Mouse (Mus musculus) CD8-positive naive resting alpha-beta T cell, adult 2 months (primary cell): ENCODE measurements at regions not wholly inside any gene's neighbourhood (a gene's known extent, or its start where the extent isn't known, plus 50 kb on each side); places are given as distances from the start of the nearest gene placed in this dataset.
"Not testable (repeated sequence)": the region's sequence is repeated elsewhere in the genome, so short reads cannot be mapped to it uniquely, and the experiment has no call there.

ENCODE experiments used
- DNase-seq, 2 experiments: peaks; one replicate each; pipeline ENCODE4 v3.0.0; 2022; ENCODE audit warnings: low read depth in 2 of 2, low spot score in 2 of 2

DNA sequence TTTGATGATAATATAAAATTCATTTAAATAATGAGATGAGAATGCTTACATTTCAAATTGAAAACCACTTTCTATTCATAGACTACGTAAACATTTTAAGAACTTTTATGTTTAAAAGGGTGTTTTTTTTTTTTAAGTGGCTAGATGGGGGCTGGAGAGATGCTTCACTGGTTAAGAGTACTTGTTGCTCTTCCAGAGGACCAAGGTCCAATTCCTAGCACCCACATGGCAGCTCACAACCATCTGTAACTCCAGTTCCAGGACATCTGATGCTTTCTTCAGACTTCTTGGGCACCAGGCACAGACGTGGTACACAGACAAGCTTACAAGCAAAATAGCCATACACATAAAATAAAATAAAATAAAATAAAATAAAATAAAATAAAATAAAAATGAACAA is 239.5 kb downstream of the Mef2c start:
- no peak for DNase-seq

DNA sequence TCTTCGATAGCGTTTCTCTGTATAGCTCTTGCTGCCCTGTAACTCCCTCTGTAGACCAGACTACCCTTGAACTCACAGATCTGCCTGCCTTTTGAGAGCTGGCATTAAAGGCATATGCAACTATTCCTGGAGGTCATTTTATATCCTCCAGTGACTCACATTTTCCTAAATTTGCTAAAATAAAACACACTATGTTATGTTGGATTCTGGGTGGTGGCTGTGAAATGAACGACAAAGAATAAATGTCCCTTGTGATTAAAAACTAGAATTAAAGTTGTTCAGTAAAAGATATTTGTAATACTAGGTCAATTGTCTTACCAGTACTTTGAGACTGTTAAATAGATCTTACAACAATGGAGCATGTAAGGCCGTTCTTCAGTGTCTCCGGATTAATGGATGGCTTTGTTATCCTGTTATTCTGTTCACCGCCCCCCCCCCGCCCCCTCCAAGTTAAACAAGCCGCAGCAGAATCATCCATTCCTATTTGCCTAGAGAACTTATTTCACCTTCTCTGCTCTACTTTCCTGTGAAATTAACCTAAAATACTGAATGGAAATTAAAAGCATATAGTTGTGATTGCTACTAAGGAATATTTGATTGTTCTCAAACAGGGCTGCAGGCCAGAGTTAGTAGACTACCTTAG is 240.4 kb downstream of the Mef2c start:
- no peak for DNase-seq

DNA sequence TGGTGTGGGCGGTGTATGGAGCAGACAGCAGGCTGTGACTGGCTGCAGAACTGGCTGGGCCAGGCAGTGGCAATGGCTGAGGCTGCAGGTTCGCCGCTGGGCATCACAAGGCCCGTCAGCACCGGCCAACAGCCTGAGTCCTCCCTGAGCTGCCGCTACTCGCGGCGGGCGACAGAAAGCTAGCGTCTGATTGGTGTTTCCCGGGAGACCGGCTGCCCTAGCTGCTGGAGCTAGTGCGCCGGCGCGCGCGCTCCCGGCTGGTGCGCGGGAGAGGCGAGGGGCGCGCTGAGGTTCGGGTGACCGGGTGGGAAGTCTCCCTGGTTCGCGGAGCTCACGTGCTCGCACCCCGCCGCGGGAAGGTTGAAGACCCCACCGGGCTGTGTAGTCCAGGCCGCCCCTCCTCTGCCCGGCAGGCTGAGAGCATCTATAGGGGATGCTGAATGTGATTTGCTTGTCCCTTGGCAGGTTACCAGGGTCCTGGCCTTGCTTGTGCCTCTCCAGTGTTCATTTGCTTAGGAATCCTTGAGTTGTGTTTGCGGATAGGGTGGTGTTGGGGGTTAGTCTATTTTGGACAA is 241.2 kb downstream of the Mef2c start:
- no peak for DNase-seq

DNA sequence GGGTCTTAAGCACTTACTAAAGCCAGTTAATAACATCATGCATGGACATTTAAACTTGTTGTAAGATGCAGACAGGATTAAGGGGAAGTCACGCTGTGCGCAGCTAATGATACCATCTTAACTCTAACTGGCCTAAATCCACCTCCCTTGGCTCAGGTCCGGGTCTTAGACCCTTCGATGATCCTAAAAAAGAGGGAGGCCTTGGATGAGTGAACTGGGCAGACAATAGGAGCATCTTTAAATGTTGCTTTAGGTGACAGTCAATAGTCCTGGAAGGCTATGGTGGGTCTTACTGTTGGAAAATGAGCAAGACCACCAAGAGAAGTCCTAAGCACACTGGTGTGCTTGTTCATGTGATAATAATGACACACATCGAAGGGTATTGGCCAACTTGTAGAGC is 242.1 kb downstream of the Mef2c start:
- no peak for DNase-seq

DNA sequence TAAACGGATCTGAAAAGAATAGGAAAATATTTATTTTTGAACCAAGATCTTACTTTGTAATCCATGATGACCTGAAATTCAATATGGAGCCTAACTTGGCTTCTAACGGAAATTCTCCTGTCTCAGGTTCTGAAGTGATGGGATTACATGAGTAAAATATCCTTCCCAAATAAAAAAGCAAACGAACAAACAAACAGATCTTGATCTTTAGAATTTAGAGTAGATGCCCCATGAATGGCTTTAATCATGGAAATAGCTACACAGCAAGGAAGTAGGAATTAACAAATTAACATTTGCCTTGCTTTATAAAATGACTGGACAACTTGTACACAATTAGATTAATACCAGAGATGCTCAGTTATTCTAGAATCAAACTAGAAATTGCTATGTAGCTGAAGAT is 243.8 kb downstream of the Mef2c start:
- no peak for DNase-seq

DNA sequence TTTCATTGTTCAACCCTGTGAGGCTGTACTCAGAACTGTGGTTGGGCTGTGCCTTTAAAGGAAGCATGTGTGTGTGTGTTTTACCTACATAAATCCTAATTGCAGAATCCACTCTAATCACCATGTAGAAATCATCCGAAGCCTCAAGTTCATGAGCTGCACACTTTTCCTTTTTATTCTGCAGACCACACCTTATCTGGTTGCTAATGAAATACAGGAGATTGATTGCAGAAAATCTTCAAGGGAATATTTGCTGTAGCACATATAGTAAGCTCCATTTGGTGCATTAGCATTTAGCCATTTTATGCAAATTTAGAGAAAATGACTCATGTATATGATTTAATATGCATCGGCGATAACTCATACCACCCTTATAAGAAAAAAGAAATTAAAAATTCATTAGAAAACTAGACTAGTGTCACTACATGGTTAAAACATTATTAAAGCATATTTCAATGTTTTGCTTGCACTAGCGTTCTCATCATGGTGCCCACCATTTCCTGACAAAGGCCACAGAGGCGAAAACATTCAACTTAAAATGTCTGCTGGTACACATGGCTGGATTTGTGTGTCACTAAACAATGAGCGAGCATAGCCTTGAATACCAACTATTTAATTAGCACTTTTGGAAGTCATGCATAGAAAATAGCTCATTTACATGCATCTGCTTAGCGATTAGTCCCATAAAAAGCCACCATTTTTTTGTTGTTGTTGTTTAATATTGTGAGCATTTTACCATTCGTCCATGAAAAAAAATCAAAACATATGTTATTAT is 245.7 kb downstream of the Mef2c start:
- DNase-seq: no peak

DNA sequence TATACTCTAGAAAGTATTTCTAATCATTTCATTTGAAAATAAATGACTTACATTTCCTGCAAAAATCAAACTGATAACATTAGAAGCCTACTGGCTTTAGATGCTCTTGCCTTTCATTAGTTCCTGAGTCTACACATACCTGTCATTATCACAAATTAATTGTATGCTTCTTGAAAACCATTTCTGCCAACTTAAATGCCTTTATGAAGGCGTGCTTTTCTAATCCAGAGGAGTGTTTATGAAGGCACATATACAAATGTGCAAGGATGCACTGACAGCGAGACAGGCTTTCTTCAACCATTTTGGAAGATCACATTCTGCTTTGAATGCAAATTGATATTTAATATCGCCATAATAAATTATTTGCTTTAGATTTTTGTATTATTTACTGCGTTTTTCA is 246.6 kb downstream of the Mef2c start:
- no peak for DNase-seq

DNA sequence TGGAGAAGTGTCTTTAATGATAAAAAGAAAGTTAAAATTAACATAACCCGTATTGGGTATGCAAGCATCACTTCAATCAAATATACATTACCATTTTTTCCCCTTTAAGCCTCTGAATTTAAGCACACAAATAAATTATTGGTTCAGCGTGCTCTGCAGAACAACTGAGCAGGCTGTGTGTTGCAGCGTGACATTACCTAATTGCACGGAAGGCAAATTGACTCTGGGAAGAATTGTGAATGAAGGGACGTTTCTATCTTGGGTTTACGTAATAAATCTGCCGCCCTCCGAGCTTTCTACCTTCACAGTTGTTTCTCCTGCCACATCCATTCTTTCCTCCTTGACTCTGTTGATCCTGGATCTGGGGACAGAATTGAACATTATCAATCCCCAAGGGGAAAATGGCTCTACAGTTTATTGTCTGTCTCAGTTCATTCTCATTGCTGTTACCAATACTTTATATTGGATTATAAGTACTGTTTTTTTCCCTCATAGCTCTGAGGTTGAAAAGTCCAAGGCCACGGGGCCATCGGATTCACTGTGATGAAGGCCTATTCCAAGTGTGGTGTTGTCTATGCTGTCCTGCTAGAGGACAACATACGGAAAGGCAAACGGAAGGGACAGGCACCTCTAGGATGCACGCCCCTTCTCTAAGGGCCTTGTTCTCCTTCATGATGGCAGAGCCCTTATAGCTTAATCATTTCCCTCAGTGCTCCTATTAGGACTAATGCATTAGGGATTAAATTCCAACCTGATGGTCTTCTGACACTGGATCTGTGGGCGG is 256.7 kb downstream of the Mef2c start:
- DNase-seq: no peak

DNA sequence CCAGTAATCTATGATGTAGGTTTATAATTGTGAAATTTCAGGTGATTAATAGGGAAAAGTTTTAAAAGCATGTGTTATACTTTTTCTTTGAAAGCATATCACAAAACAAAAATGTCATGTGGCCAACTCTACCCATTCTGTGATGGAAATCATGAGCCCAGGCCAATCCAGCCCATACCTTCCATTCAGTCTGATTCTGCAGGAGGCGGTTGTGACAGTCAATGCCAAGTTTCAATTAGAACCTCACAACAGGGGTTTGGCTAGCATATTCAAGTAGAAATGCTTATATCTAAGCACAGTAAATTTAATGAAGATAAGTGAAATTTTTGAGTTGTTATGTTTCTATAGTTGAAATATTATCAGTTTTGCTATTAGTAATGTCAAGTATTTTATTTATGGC is 258.6 kb downstream of the Mef2c start:
- no peak for DNase-seq

DNA sequence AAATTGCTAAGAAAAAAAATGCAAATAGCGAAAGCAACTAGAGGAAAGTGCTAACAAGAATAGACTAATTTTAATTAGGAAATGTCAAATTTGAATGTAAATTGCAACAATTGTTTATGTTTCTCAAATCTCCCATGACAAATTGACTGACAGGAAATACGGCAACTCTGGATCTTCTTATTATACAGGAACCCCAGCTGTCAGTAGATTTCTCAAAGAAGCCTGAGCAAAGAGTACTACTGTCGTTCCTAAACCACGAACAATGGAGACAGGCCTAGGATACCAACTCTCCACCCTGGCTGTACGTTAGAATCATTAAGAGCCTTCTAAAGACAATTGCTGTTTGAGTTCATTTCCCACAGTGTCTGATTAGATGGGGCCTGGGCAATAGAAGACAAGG is 259.5 kb downstream of the Mef2c start:
- DNase-seq: not testable (repeated sequence)

DNA sequence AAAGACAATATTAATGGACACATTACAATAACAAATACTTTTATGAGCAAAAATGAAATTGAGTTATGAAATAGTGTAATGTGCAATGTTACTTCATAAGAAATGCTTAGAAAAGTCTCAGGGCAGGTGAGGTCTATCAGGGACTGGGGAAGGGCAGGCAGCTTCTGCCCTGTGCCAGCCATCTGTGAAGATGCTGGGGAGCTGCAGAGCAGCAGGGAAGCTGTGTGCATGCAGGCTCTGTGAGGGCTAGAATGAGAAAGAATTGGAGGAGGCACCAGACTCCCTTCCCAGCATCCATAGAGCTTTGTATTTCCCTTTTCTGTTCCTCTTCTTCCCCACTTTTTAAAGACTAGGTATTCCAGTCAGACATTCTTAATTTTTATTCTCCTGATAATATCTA is 281.8 kb downstream of the Mef2c start:
- no peak for DNase-seq

DNA sequence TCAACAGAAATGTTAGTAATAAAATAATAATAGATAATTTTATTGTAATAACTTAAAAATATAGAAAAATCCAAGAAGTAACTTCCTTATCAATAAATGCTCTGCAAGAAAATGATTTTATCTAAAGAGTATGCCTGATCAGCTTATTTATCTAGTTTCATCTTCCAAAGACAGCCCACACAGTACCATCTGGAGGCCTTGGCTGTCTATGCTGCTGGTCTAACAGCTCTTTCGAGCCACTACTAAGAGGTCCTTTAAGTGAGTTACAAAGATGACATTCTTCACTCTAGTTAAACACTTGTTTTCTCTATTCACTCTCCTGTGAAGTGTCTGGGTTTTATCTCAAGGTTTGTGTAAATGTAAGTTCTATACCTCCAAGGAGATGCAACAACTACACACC is 305.7 kb downstream of the Mef2c start:
- no peak for DNase-seq

DNA sequence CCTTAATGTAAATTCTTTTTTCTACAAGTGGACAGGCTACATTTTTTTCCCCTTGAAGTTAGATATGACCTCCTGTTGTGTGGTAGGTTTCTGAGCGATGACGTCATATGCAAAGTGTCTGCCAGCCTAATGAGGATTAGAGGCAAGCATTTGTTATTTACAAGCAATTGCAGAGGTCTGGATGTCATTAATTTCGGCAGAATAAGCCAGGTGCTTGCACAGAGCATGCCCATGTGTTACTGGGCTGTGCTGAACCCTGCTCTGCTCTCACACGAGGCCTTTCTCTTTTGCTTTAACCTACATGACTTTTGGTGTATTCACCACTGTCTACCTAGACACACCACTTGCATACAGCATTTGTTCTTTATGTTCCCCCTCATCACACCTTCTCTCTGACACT is 316.5 kb downstream of the Mef2c start:
- no peak for DNase-seq

DNA sequence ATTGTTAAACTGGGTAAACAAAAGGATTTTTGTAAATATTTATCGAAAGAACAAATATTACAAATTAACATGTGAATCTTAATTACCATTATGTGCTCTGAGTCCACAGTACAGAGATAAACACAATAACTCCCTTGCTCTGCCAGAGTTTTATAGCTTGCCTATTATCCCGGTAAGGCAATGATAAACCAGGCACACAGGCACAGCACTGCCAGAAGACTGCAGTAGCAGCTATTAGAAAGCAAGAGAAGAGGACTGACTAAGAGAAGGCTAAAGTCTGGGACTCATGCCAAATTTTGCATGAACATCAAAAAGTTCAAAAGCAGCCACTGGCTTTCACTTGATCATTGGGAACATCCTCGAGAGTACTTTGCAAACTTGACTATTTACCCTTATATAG is 316.9 kb downstream of the Mef2c start:
- DNase-seq: no peak

DNA sequence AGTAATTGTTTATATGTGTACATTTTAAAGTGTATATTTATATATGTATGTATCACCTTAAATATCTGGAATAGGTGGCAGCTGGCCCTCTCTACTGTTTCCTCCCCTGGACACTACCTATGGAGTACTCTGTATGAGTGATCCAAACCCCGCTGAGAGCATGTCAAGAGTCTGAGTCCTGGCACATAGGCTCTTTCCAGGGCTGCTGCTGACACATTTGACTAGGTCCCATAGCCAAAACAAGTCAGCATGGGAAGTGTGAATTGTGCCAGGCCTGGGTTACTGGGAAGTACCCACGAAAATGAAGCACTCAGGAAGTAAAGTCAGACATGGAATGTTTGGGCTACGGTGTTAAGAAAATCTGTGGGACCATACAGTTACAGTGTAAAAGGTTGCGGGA is 321.1 kb downstream of the Mef2c start:
- DNase-seq: no peak

DNA sequence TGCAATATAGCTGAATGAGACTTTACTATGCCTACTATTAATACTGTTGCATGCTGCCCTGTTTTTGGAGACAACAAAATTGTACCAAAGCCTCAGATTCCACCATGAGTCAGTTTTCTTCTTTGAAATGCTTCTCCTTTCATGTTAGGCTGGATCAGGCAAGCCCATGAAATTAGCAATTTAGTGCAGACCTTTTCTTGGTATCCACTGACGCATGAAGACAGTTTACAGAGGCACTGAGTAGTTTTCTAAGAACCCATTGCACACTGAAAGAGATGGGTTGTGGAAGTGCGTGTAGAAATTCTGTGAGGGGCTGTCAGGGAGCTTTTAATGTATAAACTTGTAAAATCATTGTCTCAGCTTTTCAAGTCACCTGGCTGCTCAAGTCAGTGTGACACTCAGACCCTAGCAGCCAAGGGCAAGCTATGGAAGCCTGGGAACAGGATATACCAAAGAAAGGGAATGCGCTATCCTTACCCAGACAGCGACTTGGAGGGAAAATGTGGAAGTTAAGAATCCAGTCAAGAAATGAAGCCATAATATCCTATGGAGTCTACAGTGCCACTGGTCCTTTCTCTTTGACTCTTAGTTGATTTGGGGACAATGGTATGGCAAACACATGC is 323.1 kb downstream of the Mef2c start:
- DNase-seq: no peak

DNA sequence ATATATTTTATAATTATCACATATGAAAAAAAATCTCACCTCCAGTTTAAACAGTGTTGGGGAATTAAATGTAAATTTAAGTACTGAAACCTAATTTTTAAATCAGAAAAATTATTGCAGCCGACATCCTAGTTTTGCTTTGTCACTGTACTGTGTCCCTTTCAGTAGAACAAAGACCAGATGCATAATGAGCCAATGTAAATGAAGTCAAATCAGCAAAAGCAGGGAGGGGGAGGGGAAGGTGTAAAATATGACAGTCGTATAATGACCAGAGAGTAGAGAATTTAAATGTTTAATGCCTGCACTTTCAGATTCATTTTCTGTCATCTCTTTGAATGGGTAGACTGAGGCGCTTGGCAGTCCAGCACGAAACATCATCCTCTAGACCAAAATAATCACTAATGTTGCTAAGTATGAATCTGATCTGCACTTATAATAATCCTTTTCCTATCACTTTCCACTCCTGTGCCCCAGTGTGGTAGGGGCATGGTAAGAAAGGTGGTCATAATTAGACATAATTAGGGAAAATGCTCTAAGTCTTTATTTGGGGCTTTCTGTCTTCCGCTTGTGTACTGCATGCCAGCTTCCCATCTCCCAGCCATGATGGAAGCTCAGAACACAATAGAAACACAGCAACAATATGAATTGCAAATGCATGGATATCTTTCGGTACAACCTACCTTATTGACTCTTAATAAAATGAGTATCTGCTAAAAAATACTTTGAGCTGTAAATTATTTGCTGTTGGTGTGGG is 356.0 kb upstream of the Tmem161b start:
- DNase-seq: no peak

DNA sequence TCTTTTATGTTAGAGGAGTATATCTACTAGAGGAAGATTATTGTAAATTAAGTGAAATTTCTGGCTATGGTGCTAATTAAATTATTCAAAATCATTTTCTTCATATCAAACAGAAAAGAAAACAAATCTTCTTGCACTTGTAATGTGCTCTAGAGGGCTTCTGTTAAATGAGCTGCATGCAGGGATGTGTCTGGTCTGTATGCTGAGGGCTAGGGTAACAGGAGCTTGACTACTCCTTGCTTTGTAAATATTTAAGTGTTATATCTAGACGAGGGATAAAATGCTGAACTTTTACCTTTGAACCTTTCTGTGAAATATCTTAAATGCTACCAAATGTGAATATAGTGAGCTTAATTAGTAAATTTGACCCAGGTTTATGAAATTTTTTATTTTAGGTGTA is 354.9 kb upstream of the Tmem161b start:
- no peak for DNase-seq

DNA sequence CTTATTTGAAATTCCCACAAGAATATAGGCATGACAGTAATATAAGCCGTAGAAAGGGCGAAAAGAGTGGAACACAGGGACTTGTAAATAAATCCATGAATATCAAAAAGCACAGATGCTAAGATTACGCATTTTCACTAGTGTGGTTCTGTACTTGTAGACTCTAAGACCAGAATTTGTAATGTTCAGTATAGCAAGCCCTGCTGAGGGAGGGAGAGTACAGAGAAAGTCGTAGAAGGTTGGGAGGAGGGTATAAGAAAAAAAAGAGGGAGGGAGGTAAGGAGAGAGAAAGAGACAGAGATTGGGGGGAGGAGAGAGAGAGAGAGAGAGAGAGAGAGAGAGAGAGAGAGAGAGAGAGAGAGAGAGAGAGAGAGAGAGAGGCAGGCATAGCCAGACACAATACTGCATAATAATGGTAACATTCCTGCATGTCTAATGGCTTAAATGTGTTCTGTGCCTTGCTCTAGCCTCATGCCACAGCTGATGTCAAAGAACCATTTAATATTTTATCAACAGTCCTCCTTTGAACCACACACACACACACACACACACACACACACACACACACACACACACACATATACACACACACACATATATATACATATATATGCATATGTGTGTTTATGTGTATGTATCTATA is 354.1 kb upstream of the Tmem161b start:
- no peak for DNase-seq

DNA sequence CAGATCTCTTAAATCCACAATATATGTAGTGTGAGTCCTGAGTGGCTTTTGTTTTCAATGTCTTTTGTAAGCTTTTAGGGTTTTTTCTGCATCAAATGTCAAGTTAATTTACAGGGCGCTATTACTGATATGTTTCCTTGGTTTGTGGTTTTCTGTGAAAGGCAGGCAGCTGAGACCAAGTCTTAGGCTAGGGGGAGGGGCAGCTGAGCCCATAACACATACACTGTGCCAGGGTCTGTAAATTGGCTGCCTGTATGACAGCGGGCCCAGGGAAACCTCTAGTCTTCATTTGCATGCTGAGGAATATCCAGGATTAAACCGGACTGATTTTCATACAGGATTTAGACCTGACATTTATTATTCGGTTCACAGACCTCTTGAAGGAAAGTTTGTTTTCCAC is 353.2 kb upstream of the Tmem161b start:
- DNase-seq: no peak
